Mouse (Mus musculus): ENCODE data around the gene Zfhx3.
A peak's percentile ranks its signal among the peaks of the same experiment; 100 is the strongest.
"Not testable (repeated sequence)": the region's sequence is repeated elsewhere in the genome, so short reads cannot be mapped to it uniquely, and the experiment has no call there.

Gene Zfhx3

GRCm38 (mm10) chr8:107941922-107942694 lies at the start of gene Zfhx3:
TSS of gene Zfhx3 (plus strand) at chr8:107942644.
- no peak for DNase-seq (ENCODE audit: low spot score in 2 of 2)

- no peak for DNase-seq (ENCODE audit: low spot score in 2 of 2)
These were observed 23.5 kb upstream of the Zfhx3 start for GRCm38 (mm10) chr8:107918984-107919383.

GRCm38 (mm10) chr8:107926149-107926548 lies 16.3 kb upstream of the Zfhx3 start:
- DNase-seq (ENCODE audit: low spot score in 2 of 2), result no peak

GRCm38 (mm10) chr8:107936725-107937124 lies 5.7 kb upstream of the Zfhx3 start:
- DNase-seq (ENCODE audit: low spot score in 2 of 2), result no peak

GRCm38 (mm10) chr8:107938231-107938630 lies 4.2 kb upstream of the Zfhx3 start:
- DNase-seq (ENCODE audit: low spot score in 2 of 2), result not testable (repeated sequence)

- DNase-seq (ENCODE audit: low spot score in 2 of 2), result no peak
These were observed 2.3 kb upstream of the Zfhx3 start for GRCm38 (mm10) chr8:107940181-107940580.

GRCm38 (mm10) chr8:107942752-107943510 lies 487 bp downstream of the Zfhx3 start:
- DNase-seq (ENCODE audit: low spot score in 2 of 2), result no peak

- no peak for DNase-seq (ENCODE audit: low spot score in 2 of 2)
These were observed 1.3 kb downstream of the Zfhx3 start for GRCm38 (mm10) chr8:107943550-107944348.

GRCm38 (mm10) chr8:107944676-107945600 lies 2.5 kb downstream of the Zfhx3 start:
- no peak for DNase-seq (ENCODE audit: low spot score in 2 of 2)

GRCm38 (mm10) chr8:107946888-107947287 lies 4.4 kb downstream of the Zfhx3 start:
- no peak for DNase-seq (ENCODE audit: low spot score in 2 of 2)

- DNase-seq (ENCODE audit: low spot score in 2 of 2), result peak in 1 of 2 experiments; percentile 38
These were observed 13.4 kb downstream of the Zfhx3 start for GRCm38 (mm10) chr8:107955887-107956286.

- no peak for DNase-seq (ENCODE audit: low spot score in 2 of 2)
These were observed 15.1 kb downstream of the Zfhx3 start for GRCm38 (mm10) chr8:107957566-107957965.

- DNase-seq (ENCODE audit: low spot score in 2 of 2), result no peak
These were observed 18.0 kb downstream of the Zfhx3 start for GRCm38 (mm10) chr8:107960466-107960865.

- no peak for DNase-seq (ENCODE audit: low spot score in 2 of 2)
These were observed 18.4 kb downstream of the Zfhx3 start for GRCm38 (mm10) chr8:107960878-107961277.

- DNase-seq (ENCODE audit: low spot score in 2 of 2), result no peak
These were observed 29.8 kb downstream of the Zfhx3 start for GRCm38 (mm10) chr8:107972198-107972597.

- DNase-seq (ENCODE audit: low spot score in 2 of 2), result no peak
These were observed 32.0 kb downstream of the Zfhx3 start for GRCm38 (mm10) chr8:107974451-107974850.

- no peak for DNase-seq (ENCODE audit: low spot score in 2 of 2)
These were observed 35.8 kb downstream of the Zfhx3 start for GRCm38 (mm10) chr8:107978247-107978646.

GRCm38 (mm10) chr8:107980618-107981017 lies 38.2 kb downstream of the Zfhx3 start:
- DNase-seq (ENCODE audit: low spot score in 2 of 2), result peak in 1 of 2 experiments; percentile 32

GRCm38 (mm10) chr8:107986629-107987028 lies 44.2 kb downstream of the Zfhx3 start:
- DNase-seq (ENCODE audit: low spot score in 2 of 2), result peak in 1 of 2 experiments; percentile 41

GRCm38 (mm10) chr8:107998874-107999273 lies 56.4 kb downstream of the Zfhx3 start:
- DNase-seq (ENCODE audit: low spot score in 2 of 2), result no peak

GRCm38 (mm10) chr8:108011516-108011915 lies 69.1 kb downstream of the Zfhx3 start:
- no peak for DNase-seq (ENCODE audit: low spot score in 2 of 2)

Data from left cerebral cortex, adult 9 months (tissue).